Mouse (Mus musculus): ENCODE results near the gene Peak1. TPM values are rescaled to one million over a fixed set of nuclear protein-coding genes. Genes with fewer than 3 reads are reported as not detected.

Peak1 gene
- polyA plus RNA-seq, 1 experiment from 2014 or later, result 9.4 TPM

DNA sequence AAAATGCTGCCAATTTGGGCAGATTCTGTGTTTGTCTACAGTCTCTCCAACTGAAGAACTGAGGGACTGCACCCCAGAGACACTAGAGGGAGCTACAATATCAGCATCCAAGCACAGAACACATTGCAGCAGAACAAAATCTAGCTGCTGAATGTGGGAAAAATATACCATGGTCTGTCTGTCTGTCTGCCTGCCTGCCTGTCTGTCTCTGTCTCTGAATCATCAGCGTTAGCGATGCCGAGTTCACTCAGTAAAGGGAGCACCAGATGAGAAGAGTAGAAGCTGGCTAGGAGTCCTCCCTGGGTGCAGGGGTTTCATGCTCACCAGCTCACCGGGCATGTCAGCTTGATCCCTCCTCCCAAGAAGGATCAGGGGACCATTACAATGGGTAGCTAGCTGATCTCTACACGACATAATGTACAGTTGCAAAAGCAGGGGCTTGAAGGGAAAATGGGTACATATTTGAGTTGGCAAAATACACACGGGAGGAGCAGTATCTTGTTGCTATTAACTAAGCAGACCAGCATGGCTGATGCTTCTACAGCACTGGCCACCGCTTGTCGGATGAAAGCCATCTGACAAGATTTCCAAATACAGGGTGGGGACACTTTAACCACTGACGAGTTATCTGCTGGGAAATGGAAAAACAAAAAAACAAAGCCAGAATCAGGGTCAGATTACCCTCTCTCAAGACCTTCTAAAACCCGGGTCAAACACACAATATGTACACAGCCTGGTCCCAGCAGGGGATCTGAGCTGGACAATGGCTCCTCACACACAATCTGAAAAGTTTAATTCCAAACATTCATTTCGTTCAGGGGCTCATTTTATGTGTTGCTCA is 204.2 kb downstream of the Peak1 start:
- no peak overlapping the region for H3K4me3 ChIP-seq (replicated peaks)

DNA sequence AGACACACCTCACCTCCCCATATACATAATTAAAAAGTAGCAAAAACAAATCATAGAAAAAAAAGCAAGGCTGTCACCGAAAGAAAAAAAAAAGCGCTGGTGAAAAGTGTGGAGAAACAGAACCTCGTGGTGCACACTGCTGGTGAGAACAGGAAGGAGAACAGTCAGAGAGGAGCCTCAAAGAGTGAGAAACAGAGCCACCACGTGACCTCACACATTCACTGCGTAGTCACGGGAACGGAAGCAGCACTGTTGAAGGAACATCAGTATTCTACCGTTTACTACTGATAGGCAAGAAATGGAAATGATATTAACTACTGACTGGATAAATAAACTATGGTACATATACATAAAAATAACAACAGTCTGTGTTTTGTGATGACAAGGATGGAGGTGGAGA is 209.1 kb downstream of the Peak1 start:
- Histone ChIP-seq H3K9ac (replicated peaks) (no peak overlapping the region), H3K27ac (no peak overlapping the region), H3K9me3 (no peaks in the 10 kb centered on the region), H3K4me3 (replicated peaks) (no peak overlapping the region), H3K4me2 (no peak overlapping the region), H3K27me3 (no peaks in the 10 kb centered on the region), H3K36me3 (peaks cover 18% of the 10 kb centered on the region), H3K4me1 (replicated peaks) (peaks cover 4% of the 10 kb centered on the region; the same call in 1 of the 2 replicates)
- WGBS, result 85% methylated on average over 8 of the region's 8 CpGs
- no peak for ATAC-seq (ENCODE audit: insufficient number of reproducible peaks, insufficient read depth, low FRiP score, low TSS enrichment, low read depth)

More for the DNA sequence above, 204.2 kb downstream of the Peak1 start:
- H3K27me3 ChIP-seq, result no peaks in the 10 kb centered on the region
- peaks cover 7% of the 10 kb centered on the region; the same call in 1 of the 2 replicates for H3K4me1 ChIP-seq (replicated peaks)
- no peak overlapping the region for H3K27ac ChIP-seq
- 48% methylated on average over 11 of the region's 11 CpGs for WGBS
- no peaks in the 10 kb centered on the region for H3K9me3 ChIP-seq
- H3K36me3 ChIP-seq, result no peaks in the 10 kb centered on the region
- H3K4me2 ChIP-seq, result no peak overlapping the region
- ATAC-seq (ENCODE audit: insufficient number of reproducible peaks, insufficient read depth, low FRiP score, low TSS enrichment, low read depth), result no peak
- no peak overlapping the region for H3K9ac ChIP-seq (replicated peaks)

DNA sequence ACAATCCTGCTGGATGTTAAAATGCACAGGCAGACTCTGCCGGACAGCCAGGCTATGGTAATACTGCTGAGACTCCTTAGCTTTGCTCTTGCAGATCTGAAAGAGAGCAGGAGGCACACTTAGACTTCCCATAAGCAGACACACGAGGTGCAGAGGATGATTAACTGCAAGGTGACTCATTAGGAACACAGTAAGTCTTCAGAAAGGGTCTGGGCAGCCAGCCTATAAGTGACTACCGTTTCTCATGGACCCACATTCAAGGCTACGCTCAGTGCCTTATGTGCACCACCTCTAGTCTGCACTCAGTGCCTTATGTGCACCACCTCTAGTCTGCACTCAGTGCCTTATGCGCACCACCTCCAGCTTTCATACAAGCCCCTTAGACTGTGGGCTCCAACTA is 210.4 kb downstream of the Peak1 start:
- H3K27me3 ChIP-seq, result no peaks in the 10 kb centered on the region
- no peak for ATAC-seq (ENCODE audit: insufficient number of reproducible peaks, insufficient read depth, low FRiP score, low TSS enrichment, low read depth)
- no peaks in the 10 kb centered on the region for H3K9me3 ChIP-seq
- 78% methylated on average over 5 of the region's 5 CpGs for WGBS
- peaks cover 18% of the 10 kb centered on the region for H3K36me3 ChIP-seq
- H3K9ac ChIP-seq (replicated peaks), result no peak overlapping the region
- no peak overlapping the region for H3K27ac ChIP-seq
- H3K4me2 ChIP-seq, result no peak overlapping the region
- H3K4me1 ChIP-seq (replicated peaks), result 0 out of 2 replicates have a peak, but pooled peaks cover under 1% of the 10 kb centered on the region
- H3K4me3 ChIP-seq (replicated peaks), result no peak overlapping the region

DNA sequence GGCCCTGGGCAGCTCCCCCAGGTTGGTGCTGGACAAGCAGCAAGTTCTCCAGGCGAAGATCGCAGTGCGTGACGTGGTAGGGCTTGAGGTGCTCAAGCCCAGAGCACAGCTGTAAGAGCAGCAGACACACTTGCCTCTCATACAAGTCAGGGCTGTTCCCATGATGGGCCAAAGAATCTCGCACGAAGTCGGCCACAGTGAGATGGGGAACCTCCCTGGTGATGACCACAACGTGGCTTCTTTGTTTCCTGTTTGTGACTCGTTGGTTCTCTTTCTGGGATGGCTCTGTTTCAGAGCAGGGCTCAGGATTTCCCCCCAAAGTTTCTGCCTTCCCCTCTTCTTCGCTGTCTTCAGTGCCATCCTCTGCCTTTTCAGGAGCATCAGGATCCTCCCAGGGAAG is 210.8 kb downstream of the Peak1 start:
- Histone ChIP-seq H3K27ac (no peak overlapping the region), H3K36me3 (peaks cover 18% of the 10 kb centered on the region), H3K27me3 (no peaks in the 10 kb centered on the region), H3K9ac (replicated peaks) (no peak overlapping the region), H3K4me3 (replicated peaks) (no peak overlapping the region), H3K4me2 (no peak overlapping the region), H3K9me3 (no peaks in the 10 kb centered on the region), H3K4me1 (replicated peaks) (peaks cover 5% of the 10 kb centered on the region)
- ATAC-seq (ENCODE audit: insufficient number of reproducible peaks, insufficient read depth, low FRiP score, low TSS enrichment, low read depth), result no peak
- WGBS, result 93% methylated on average over 10 of the region's 10 CpGs

DNA sequence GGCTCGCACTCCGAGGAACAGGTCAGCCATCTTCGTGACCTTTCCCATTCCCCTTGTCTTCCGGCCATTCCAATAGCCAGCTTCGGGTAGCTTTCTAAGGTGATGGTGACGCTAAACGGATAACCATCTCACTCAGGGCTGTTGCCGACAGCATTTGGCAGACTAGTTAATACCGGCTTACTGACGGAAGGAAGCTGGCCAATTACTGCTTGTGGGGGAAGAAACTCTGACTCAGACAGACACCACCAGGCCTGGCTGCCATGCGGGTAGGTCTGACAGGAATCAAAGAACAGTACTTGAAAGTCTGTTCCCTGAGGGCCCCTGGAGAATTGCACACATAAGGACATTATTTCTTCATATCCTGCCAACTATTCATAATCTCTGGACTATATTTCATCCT is 212.5 kb downstream of the Peak1 start:
- 71% methylated on average over 11 of the region's 11 CpGs for WGBS
- H3K9me3 ChIP-seq, result no peaks in the 10 kb centered on the region

DNA sequence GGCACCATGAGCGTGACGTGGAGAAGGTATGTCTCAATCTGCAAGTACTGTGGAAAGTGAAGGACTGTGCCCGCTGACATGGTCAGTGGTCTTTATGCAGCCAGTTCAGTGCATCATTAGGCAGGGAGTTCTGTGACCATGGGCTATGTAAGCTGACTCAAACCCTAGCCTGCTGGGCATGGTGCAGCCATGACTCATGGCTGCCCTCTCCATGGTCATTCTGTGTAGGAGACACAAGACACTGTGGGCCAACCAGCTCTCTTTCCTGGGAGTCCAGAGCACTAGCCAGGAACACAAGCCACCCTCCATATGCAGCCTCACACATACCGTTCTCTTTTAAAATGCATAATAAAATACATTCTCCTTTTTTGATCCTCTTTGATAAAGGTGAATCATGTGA is 213.6 kb downstream of the Peak1 start:
- no peak overlapping the region for H3K27ac ChIP-seq
- no peak overlapping the region for H3K9ac ChIP-seq (replicated peaks)
- H3K4me2 ChIP-seq, result no peak overlapping the region
- no peak for ATAC-seq (ENCODE audit: insufficient number of reproducible peaks, insufficient read depth, low FRiP score, low TSS enrichment, low read depth)
- H3K36me3 ChIP-seq, result peaks cover 18% of the 10 kb centered on the region
- no peaks in the 10 kb centered on the region for H3K27me3 ChIP-seq
- H3K4me1 ChIP-seq (replicated peaks), result peaks cover 20% of the 10 kb centered on the region
- H3K9me3 ChIP-seq, result no peaks in the 10 kb centered on the region
- H3K4me3 ChIP-seq (replicated peaks), result no peak overlapping the region
- 96% methylated on average over 4 of the region's 4 CpGs for WGBS

More for the DNA sequence above, 212.5 kb downstream of the Peak1 start:
- H3K27ac ChIP-seq, result no peak overlapping the region
- no peak overlapping the region for H3K4me2 ChIP-seq
- H3K36me3 ChIP-seq, result peaks cover 18% of the 10 kb centered on the region
- no peak overlapping the region for H3K4me3 ChIP-seq (replicated peaks)
- H3K9ac ChIP-seq (replicated peaks), result no peak overlapping the region
- ATAC-seq (ENCODE audit: insufficient number of reproducible peaks, insufficient read depth, low FRiP score, low TSS enrichment, low read depth), result no peak
- no peaks in the 10 kb centered on the region for H3K27me3 ChIP-seq
- peaks cover 18% of the 10 kb centered on the region for H3K4me1 ChIP-seq (replicated peaks)

DNA sequence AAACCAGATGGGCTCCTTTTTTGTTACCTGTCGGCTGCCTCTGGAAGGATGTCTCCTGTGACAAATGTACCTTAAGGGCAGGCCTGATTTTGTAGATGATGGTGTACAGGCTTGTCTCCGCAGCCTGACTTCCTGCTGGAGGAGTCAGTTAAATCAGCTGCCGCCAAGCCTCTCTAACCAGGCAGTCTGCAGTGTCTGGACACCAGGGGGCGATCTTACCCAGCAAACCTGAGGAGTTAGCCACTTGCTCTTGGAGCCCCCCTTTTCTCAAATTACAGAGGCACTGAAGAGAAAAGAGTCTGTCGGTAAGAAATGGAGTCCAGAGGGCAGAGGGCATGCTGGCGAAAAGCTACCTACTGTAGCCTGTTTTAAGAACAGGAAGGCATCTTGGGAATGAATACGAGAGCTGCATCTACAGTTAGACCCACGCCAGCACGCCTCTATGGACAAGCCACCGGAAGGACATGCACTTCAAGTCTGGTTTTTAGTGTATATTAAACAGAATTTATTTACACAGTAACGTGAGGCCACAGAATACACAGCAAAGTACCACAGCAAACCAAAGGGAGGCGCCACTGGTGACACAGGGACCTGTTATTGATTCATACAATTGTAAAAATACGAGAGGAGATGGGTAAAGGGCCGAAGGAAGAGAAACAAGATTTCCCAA is 217.1 kb downstream of the Peak1 start:
- Histone ChIP-seq H3K36me3 (peaks cover 4% of the 10 kb centered on the region), H3K9ac (replicated peaks) (no peak overlapping the region), H3K4me3 (replicated peaks) (no peak overlapping the region), H3K27me3 (no peaks in the 10 kb centered on the region), H3K27ac (no peak overlapping the region), H3K4me2 (no peak overlapping the region), H3K4me1 (replicated peaks) (peaks cover 20% of the 10 kb centered on the region), H3K9me3 (no peaks in the 10 kb centered on the region)
- no peak; the same call in 1 of the 2 replicates for ATAC-seq (ENCODE audit: insufficient number of reproducible peaks, insufficient read depth, low FRiP score, low TSS enrichment, low read depth)
- WGBS, result 34% methylated on average over 14 of the region's 14 CpGs

DNA sequence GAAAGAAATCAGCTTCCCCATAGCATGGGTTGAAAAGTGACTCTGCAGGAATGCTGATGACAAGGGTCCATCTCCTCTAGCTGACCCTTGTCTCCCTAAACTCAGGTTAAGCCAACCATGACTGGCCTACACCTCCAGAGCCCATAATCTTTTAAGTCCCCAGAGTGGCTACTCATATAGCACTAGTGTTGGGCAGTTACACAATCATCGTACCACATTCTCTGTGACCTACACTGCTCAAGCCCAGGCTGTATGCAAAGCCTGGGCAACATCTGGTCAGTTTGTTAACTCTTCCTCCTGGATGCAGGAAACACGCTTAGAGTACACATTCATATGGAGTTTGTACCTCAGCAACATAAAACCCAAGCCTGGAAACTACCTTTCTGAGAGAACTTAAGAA is 217.7 kb downstream of the Peak1 start:
- Histone ChIP-seq H3K4me3 (replicated peaks) (no peak overlapping the region), H3K27me3 (no peaks in the 10 kb centered on the region), H3K4me1 (replicated peaks) (peaks cover 24% of the 10 kb centered on the region), H3K9ac (replicated peaks) (no peak overlapping the region), H3K27ac (no peak overlapping the region), H3K9me3 (no peaks in the 10 kb centered on the region), H3K4me2 (no peak overlapping the region), H3K36me3 (no peaks in the 10 kb centered on the region)
- 44% methylated on average over 2 of the region's 2 CpGs for WGBS
- ATAC-seq (ENCODE audit: insufficient number of reproducible peaks, insufficient read depth, low FRiP score, low TSS enrichment, low read depth), result 0 out of 2 replicates have a peak, but pooled peaks have one; percentile 26

DNA sequence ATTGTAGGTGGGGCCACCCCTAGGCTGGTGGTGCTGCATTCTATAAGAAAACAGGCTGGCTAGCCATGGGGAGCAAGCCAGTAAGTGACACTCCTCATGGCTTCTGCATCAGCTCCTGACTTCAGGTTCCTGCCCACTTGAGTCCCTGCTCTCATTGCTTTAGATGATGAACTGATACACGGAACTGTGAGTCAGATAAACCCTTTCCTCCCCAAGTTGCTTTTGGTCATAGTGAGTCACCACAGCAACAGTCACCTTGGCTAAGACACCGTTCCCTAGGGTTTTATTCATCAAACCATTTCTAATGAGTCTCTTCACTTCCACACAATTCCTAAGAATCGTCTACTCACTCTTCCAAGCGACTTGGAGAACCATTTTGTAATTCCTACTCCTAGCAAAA is 220.9 kb downstream of the Peak1 start:
- no peak for ATAC-seq (ENCODE audit: insufficient number of reproducible peaks, insufficient read depth, low FRiP score, low TSS enrichment, low read depth)
- no peaks in the 10 kb centered on the region for H3K9me3 ChIP-seq
- peaks cover 5% of the 10 kb centered on the region; the same call in 1 of the 2 replicates for H3K27me3 ChIP-seq
- no peak overlapping the region for H3K4me3 ChIP-seq (replicated peaks)
- H3K36me3 ChIP-seq, result no peaks in the 10 kb centered on the region
- H3K9ac ChIP-seq (replicated peaks), result no peak overlapping the region
- peaks cover 31% of the 10 kb centered on the region for H3K4me1 ChIP-seq (replicated peaks)
- no peak overlapping the region for H3K4me2 ChIP-seq
- H3K27ac ChIP-seq, result no peak overlapping the region
- WGBS, result 87% methylated on average over 4 of the region's 4 CpGs

DNA sequence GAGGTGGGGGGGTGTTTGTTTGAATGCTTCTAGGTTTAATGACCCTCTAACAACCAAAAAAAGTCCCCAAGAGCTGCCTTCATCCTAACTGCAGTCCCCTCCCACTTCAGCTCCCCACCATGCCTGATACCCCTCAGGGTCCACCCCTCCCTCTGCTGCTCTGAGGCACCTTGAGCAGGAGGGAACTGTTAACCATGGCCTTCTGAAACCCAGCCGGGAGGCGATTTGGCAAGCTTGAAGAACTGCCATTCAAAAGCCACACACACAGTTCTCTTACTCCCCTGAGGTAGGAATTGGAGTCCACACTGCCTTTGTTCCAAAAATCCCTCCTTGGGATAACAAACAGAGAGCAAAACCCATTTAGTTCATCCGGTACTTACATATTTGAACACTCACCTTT is 222.7 kb downstream of the Peak1 start:
- ATAC-seq (ENCODE audit: insufficient number of reproducible peaks, insufficient read depth, low FRiP score, low TSS enrichment, low read depth), result no peak

More for the DNA sequence above, 222.7 kb downstream of the Peak1 start:
- Histone ChIP-seq H3K4me1 (replicated peaks) (peaks cover 26% of the 10 kb centered on the region), H3K4me3 (replicated peaks) (no peak overlapping the region), H3K9ac (replicated peaks) (no peak overlapping the region), H3K27me3 (peaks cover 5% of the 10 kb centered on the region; the same call in 1 of the 2 replicates), H3K27ac (no peak overlapping the region), H3K36me3 (no peaks in the 10 kb centered on the region), H3K9me3 (no peaks in the 10 kb centered on the region), H3K4me2 (no peak overlapping the region)
- WGBS, result 37% methylated on average over 3 of the region's 3 CpGs

Data from limb, embryonic 12.5 days (tissue).